Mouse (Mus musculus): Measurements from ENCODE around the gene Dcaf6. TPM values are rescaled to one million over a fixed set of nuclear protein-coding genes. Genes with fewer than 3 reads are reported as not detected.

The Dcaf6 gene
- polyA plus RNA-seq, 1 experiment from 2014 or later: 10.9 TPM

- Histone ChIP-seq H3K27ac (no peak overlapping the region), H3K36me3 (no peaks in the 10 kb centered on the region)
- WGBS: 2% methylated on average over 9 of the region's 9 CpGs
These were observed 1.4 kb upstream of the Dcaf6 start for GRCm38 (mm10) chr1:165461681-165462080.

GRCm38 (mm10) chr1:165460801-165461377 lies 614 bp upstream of the Dcaf6 start:
- Histone ChIP-seq H3K9ac (peak overlapping the region; percentile 72), H3K36me3 (no peaks in the 10 kb centered on the region), H3K27ac (peak overlapping the region; percentile 93), H3K4me1 (peaks cover 5% of the 10 kb centered on the region), H3K9me3 (no peaks in the 10 kb centered on the region), H3K4me2 (replicated peaks) (peak overlapping the region; percentile 74), H3K27me3 (no peaks in the 10 kb centered on the region), H3K4me3 (peak overlapping the region; percentile 83)
- peak; percentile 97 for ATAC-seq (ENCODE audit: insufficient number of reproducible peaks, insufficient read depth, low FRiP score, low TSS enrichment)
- under 1% methylated on average over 41 of the region's 41 CpGs for WGBS

More at GRCm38 (mm10) chr1:165461681-165462080, 1.4 kb upstream of the Dcaf6 start:
- no peak for ATAC-seq (ENCODE audit: insufficient number of reproducible peaks, insufficient read depth, low FRiP score, low TSS enrichment)
- H3K4me2 ChIP-seq (replicated peaks): peak overlapping the region; percentile 74
- no peaks in the 10 kb centered on the region for H3K9me3 ChIP-seq
- H3K4me3 ChIP-seq: peak overlapping the region; percentile 83
- H3K27me3 ChIP-seq: no peaks in the 10 kb centered on the region
- peak overlapping the region; percentile 72 for H3K9ac ChIP-seq
- peaks cover 5% of the 10 kb centered on the region for H3K4me1 ChIP-seq

- Histone ChIP-seq H3K9me3 (no peaks in the 10 kb centered on the region), H3K36me3 (no peaks in the 10 kb centered on the region), H3K4me1 (peaks cover 5% of the 10 kb centered on the region), H3K27ac (peak overlapping the region; percentile 93), H3K27me3 (no peaks in the 10 kb centered on the region), H3K4me2 (replicated peaks) (peak overlapping the region; percentile 65), H3K4me3 (peak overlapping the region; percentile 83), H3K9ac (peak overlapping the region; percentile 81)
- ATAC-seq (ENCODE audit: insufficient number of reproducible peaks, insufficient read depth, low FRiP score, low TSS enrichment): peak; percentile 4
- WGBS: under 1% methylated on average over 49 of the region's 60 CpGs
These were observed 633 bp downstream of the Dcaf6 start for GRCm38 (mm10) chr1:165459503-165460181.

DNA sequence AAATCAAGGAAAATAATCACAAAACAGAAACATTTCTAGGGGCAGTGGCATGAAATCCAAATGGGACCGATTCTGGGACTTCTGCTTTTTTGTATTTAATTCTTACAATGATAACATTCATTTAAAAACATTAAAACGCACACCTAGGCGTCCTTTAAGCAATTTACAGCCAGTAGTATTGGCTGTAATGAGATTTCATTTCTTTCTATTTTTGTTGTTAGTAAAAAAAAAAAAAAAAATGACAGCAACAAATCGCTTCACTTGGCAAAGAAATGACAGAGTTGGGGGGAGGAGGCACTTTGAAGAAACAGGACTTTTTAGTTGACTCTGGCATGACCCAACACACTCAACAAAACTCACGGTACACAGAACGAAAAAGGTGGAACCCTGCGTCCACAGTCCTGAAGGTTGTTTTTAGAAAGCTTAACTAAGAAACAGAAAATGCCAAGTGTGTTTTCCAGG lies 1.2 kb downstream of the Dcaf6 start:
- H3K27ac ChIP-seq: no peak overlapping the region

DNA sequence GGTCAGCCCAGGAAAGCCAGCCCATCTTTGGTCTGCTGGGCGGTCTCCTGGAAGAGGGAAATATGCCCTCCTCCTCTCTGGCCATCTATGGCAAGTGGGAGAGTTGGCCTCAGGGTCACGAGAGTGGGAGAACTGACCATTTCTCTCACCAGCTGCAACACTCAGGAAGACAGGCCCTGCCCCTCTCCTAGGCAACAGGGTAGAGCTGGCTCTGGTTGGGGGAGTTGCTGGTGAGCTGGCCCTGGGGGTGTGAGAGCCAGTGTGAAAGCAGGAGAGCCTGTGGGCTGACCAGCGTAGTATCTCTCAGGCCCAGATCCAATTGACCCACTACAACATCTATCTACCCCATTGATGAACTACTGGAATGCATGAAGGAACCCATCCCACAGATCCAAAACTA lies 18.6 kb downstream of the Dcaf6 start:
- H3K4me3 ChIP-seq: no peak overlapping the region
- no peaks in the 10 kb centered on the region for H3K4me1 ChIP-seq
- 74% methylated on average over 3 of the region's 3 CpGs for WGBS
- H3K9me3 ChIP-seq: no peaks in the 10 kb centered on the region
- no peaks in the 10 kb centered on the region for H3K27me3 ChIP-seq
- no peak overlapping the region for H3K9ac ChIP-seq
- no peaks in the 10 kb centered on the region for H3K36me3 ChIP-seq
- H3K4me2 ChIP-seq (replicated peaks): no peak overlapping the region
- no peak for ATAC-seq (ENCODE audit: insufficient number of reproducible peaks, insufficient read depth, low FRiP score, low TSS enrichment)
- H3K27ac ChIP-seq: no peak overlapping the region

More for the DNA sequence above, 1.2 kb downstream of the Dcaf6 start:
- H3K4me3 ChIP-seq: peak overlapping the region; percentile 83
- WGBS: 18% methylated on average over 7 of the region's 7 CpGs
- H3K9ac ChIP-seq: peak overlapping the region; percentile 81
- peak overlapping the region; percentile 65 for H3K4me2 ChIP-seq (replicated peaks)
- H3K4me1 ChIP-seq: peaks cover 5% of the 10 kb centered on the region
- no peaks in the 10 kb centered on the region for H3K36me3 ChIP-seq
- no peaks in the 10 kb centered on the region for H3K9me3 ChIP-seq
- no peaks in the 10 kb centered on the region for H3K27me3 ChIP-seq
- no peak for ATAC-seq (ENCODE audit: insufficient number of reproducible peaks, insufficient read depth, low FRiP score, low TSS enrichment)

- Histone ChIP-seq H3K27me3 (no peaks in the 10 kb centered on the region), H3K4me3 (no peak overlapping the region), H3K4me2 (replicated peaks) (no peak overlapping the region), H3K27ac (no peak overlapping the region), H3K36me3 (no peaks in the 10 kb centered on the region), H3K9ac (no peak overlapping the region), H3K9me3 (no peaks in the 10 kb centered on the region), H3K4me1 (no peaks in the 10 kb centered on the region)
- 0 out of 2 replicates have a peak, but pooled peaks have one; percentile 35 for ATAC-seq (ENCODE audit: insufficient number of reproducible peaks, insufficient read depth, low FRiP score, low TSS enrichment)
These were observed 19.1 kb downstream of the Dcaf6 start for GRCm38 (mm10) chr1:165441201-165441600.

GRCm38 (mm10) chr1:165440788-165441187 lies 19.5 kb downstream of the Dcaf6 start:
- H3K9ac ChIP-seq: no peak overlapping the region
- H3K4me1 ChIP-seq: no peaks in the 10 kb centered on the region
- H3K27me3 ChIP-seq: no peaks in the 10 kb centered on the region
- no peaks in the 10 kb centered on the region for H3K36me3 ChIP-seq
- H3K27ac ChIP-seq: no peak overlapping the region
- 68% methylated on average over 3 of the region's 3 CpGs for WGBS
- ATAC-seq (ENCODE audit: insufficient number of reproducible peaks, insufficient read depth, low FRiP score, low TSS enrichment): 0 out of 2 replicates have a peak, but pooled peaks have one; percentile 41
- no peak overlapping the region for H3K4me3 ChIP-seq
- no peak overlapping the region for H3K4me2 ChIP-seq (replicated peaks)
- no peaks in the 10 kb centered on the region for H3K9me3 ChIP-seq

- whole genome bisulfite sequencing: 88% methylated on average over 1 of the region's 1 CpGs
- Histone ChIP-seq H3K4me2 (replicated peaks) (no peak overlapping the region), H3K4me1 (no peaks in the 10 kb centered on the region), H3K9ac (no peak overlapping the region), H3K27ac (no peak overlapping the region), H3K9me3 (0 out of 2 replicates have a peak, but pooled peaks cover 3% of the 10 kb centered on the region), H3K27me3 (no peaks in the 10 kb centered on the region), H3K36me3 (no peaks in the 10 kb centered on the region), H3K4me3 (no peak overlapping the region)
- no peak for ATAC-seq (ENCODE audit: insufficient number of reproducible peaks, insufficient read depth, low FRiP score, low TSS enrichment)
These were observed 21.8 kb downstream of the Dcaf6 start for GRCm38 (mm10) chr1:165438289-165439021.

DNA sequence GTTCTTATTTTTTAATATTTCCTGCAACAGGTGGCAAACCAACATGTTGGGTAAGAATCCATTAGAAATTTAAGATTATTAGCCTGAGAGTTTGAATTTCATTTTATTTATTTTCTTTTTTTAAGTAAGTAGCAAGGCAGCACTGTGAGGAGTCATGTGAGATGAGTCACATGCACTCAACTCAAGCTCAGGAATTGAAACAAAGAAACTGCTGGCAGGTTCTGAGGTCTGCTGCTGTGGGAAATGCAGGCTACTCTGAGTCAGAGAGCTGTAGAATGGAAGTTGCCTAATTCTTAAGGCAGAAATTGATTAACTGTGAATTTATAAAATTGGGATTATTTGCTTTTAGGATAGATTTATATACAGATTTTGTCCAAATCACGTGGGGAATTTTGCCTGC lies 27.4 kb downstream of the Dcaf6 start:
- H3K9me3 ChIP-seq: 0 out of 2 replicates have a peak, but pooled peaks cover 3% of the 10 kb centered on the region
- no peak overlapping the region for H3K4me3 ChIP-seq
- H3K27ac ChIP-seq: no peak overlapping the region
- H3K4me1 ChIP-seq: no peaks in the 10 kb centered on the region
- H3K36me3 ChIP-seq: no peaks in the 10 kb centered on the region
- no peak overlapping the region for H3K9ac ChIP-seq
- no peaks in the 10 kb centered on the region for H3K27me3 ChIP-seq
- 81% methylated on average over 1 of the region's 1 CpGs for WGBS
- no peak for ATAC-seq (ENCODE audit: insufficient number of reproducible peaks, insufficient read depth, low FRiP score, low TSS enrichment)
- no peak overlapping the region for H3K4me2 ChIP-seq (replicated peaks)

DNA sequence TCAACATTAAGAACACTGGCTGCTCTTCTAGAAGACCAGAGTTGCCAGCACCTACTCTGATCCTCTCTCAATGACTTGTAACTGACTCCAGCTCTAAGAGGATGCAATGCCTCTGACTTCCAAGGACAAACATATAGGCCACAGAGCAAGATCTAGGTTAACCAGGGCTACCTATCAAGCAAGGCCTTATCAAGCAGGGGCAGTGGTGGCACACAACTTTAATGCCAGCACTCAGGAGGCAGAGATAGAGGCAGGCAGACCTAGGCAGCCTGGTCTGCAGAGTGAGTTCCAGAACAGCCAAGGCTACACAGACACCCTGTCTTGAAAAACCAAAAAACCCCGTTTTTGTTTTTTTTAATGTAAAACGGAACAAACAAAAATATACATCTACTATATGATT lies 34.0 kb downstream of the Dcaf6 start:
- Histone ChIP-seq H3K4me2 (replicated peaks) (no peak overlapping the region), H3K9me3 (no peaks in the 10 kb centered on the region), H3K27ac (no peak overlapping the region), H3K4me1 (no peaks in the 10 kb centered on the region), H3K9ac (no peak overlapping the region), H3K27me3 (no peaks in the 10 kb centered on the region), H3K4me3 (no peak overlapping the region), H3K36me3 (no peaks in the 10 kb centered on the region)
- 84% methylated on average over 2 of the region's 2 CpGs for WGBS
- no peak for ATAC-seq (ENCODE audit: insufficient number of reproducible peaks, insufficient read depth, low FRiP score, low TSS enrichment)

- H3K27ac ChIP-seq: no peak overlapping the region
These were observed 38.8 kb downstream of the Dcaf6 start for GRCm38 (mm10) chr1:165421357-165421915.

More at GRCm38 (mm10) chr1:165421357-165421915, 38.8 kb downstream of the Dcaf6 start:
- Histone ChIP-seq H3K9ac (no peak overlapping the region), H3K36me3 (no peaks in the 10 kb centered on the region), H3K4me1 (no peaks in the 10 kb centered on the region), H3K4me2 (replicated peaks) (no peak overlapping the region), H3K9me3 (no peaks in the 10 kb centered on the region), H3K27me3 (no peaks in the 10 kb centered on the region), H3K4me3 (no peak overlapping the region)
- 75% methylated on average over 7 of the region's 7 CpGs for WGBS
- ATAC-seq (ENCODE audit: insufficient number of reproducible peaks, insufficient read depth, low FRiP score, low TSS enrichment): no peak

All from embryonic facial prominence, embryonic 12.5 days (tissue).